Mouse (Mus musculus) intestine, embryonic 15.5 days (tissue): ENCODE measurements around the gene Lmo1. TPM values are rescaled to one million over a fixed set of nuclear protein-coding genes. Genes with fewer than 3 reads are reported as not detected.

ENCODE experiments used
- ATAC-seq: fragments of 200-750 bp; cut with Nextera tagmentation; 2 replicates; pipeline ENCODE4 v1.8.0; 2017; ENCODE audit warnings: moderate TSS enrichment, moderate library complexity
- H3K27ac ChIP-seq: fragments of 300-500 bp; sonication (generic); 2 replicates; pipeline ENCODE4 v1.5.1; 2015; ENCODE audit warnings: mild to moderate bottlenecking, inconsistent platforms
- H3K27me3 ChIP-seq: fragments of 300-500 bp; sonication (generic); replicated peaks from 2 replicates; pipeline ENCODE4 v1.6.1; 2015; ENCODE audit warnings: inconsistent platforms
- H3K36me3 ChIP-seq: fragments of 300-500 bp; sonication (generic); 2 replicates; pipeline ENCODE4 v1.6.1; 2015; ENCODE audit warnings: inconsistent platforms
- H3K4me1 ChIP-seq: fragments of 300-500 bp; sonication (generic); replicated peaks from 2 replicates; pipeline ENCODE4 v1.6.1; 2015; ENCODE audit warnings: inconsistent platforms
- H3K4me2 ChIP-seq: fragments of 300-500 bp; sonication (generic); replicated peaks from 2 replicates; pipeline ENCODE4 v1.6.1; 2015; ENCODE audit warnings: mild to moderate bottlenecking, inconsistent platforms
- H3K4me3 ChIP-seq: fragments of 300-500 bp; sonication (generic); replicated peaks from 2 replicates; pipeline ENCODE4 v1.5.1; 2015; ENCODE audit warnings: inconsistent platforms
- H3K9ac ChIP-seq: fragments of 300-500 bp; sonication (generic); 2 replicates; pipeline ENCODE4 v1.6.1; 2015; ENCODE audit warnings: inconsistent platforms
- H3K9me3 ChIP-seq: fragments of 300-500 bp; sonication (generic); 2 replicates; pipeline ENCODE4 v1.6.1; 2016; ENCODE audit warnings: inconsistent platforms
- WGBS: fragments of 180-500 bp; shearing (Covaris S2); methylation state at CpG from one replicate; pipeline ENCODE4 v1.1.7; 2015; 5-methylcytosine and 5-hydroxymethylcytosine counted together
- polyA plus RNA-seq: library from polyadenylated mRNA; unstranded; fragments of >200 nt; fragmentation: Nextera tagmentation; extraction: Ambion mirVana; gene quantifications from 2 replicates; pipeline ENCODE4 v1.2.1, GENCODE M21; 2015

Lmo1 gene
- polyA plus RNA-seq, 1 experiment from 2014 or later: 3.5 TPM

DNA sequence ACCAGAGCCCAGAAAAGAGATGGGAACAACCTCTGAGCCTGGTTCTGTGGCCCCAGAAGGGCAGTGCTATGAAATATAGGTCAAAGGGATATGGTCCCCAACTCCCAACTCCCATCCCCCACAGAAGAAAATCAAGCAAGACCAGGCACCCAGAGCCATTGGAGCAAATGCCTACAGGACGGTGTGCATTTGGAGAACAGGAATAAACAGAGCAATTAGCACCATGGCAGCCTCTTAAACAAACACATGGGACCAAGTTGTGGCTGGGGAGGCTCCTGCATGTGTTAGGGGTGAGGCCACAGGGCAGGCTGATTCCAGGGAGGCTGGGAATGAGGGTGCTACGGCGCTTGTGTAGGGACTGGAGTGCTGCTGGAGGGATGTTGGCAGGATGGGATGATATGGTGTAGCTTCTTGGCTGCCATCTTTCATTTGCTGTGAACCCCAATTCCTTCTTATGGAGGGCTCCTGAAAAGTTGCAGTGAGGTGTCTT, 22.2 kb upstream of the Lmo1 start:
- Histone ChIP-seq H3K4me1 (0 out of 2 replicates have a peak, but pooled peaks cover 9% of the 10 kb centered on the region), H3K9ac (no peak overlapping the region), H3K27me3 (no peaks in the 10 kb centered on the region), H3K9me3 (no peaks in the 10 kb centered on the region), H3K27ac (no peak overlapping the region), H3K4me3 (no peak overlapping the region), H3K4me2 (no peak overlapping the region), H3K36me3 (no peaks in the 10 kb centered on the region)
- ATAC-seq: peak; percentile 1; the same call in 1 of the 2 replicates
- WGBS: 46% methylated on average over 3 of the region's 3 CpGs

GRCm38 (mm10) chr7:109196399-109197082, 21.5 kb upstream of the Lmo1 start:
- WGBS: 39% methylated on average over 11 of the region's 11 CpGs
- no peaks in the 10 kb centered on the region for H3K9me3 ChIP-seq
- H3K27me3 ChIP-seq: no peaks in the 10 kb centered on the region
- ATAC-seq: peak; percentile 22
- H3K4me2 ChIP-seq: no peak overlapping the region
- H3K27ac ChIP-seq: no peak overlapping the region
- H3K36me3 ChIP-seq: no peaks in the 10 kb centered on the region
- peaks cover 15% of the 10 kb centered on the region; the same call in 1 of the 2 replicates for H3K4me1 ChIP-seq
- H3K4me3 ChIP-seq: no peak overlapping the region
- H3K9ac ChIP-seq: no peak overlapping the region

GRCm38 (mm10) chr7:109195982-109196381, 21.0 kb upstream of the Lmo1 start:
- no peak overlapping the region for H3K9ac ChIP-seq
- ATAC-seq: no peak
- H3K27ac ChIP-seq: no peak overlapping the region
- no peaks in the 10 kb centered on the region for H3K36me3 ChIP-seq
- no peaks in the 10 kb centered on the region for H3K9me3 ChIP-seq
- H3K27me3 ChIP-seq: no peaks in the 10 kb centered on the region
- no peak overlapping the region for H3K4me3 ChIP-seq
- 61% methylated on average over 6 of the region's 6 CpGs for WGBS
- H3K4me1 ChIP-seq: peaks cover 17% of the 10 kb centered on the region; the same call in 1 of the 2 replicates
- H3K4me2 ChIP-seq: no peak overlapping the region

- Histone ChIP-seq H3K4me1 (peaks cover 17% of the 10 kb centered on the region; the same call in 1 of the 2 replicates), H3K4me3 (no peak overlapping the region), H3K9me3 (no peaks in the 10 kb centered on the region), H3K9ac (no peak overlapping the region), H3K27ac (no peak overlapping the region), H3K4me2 (no peak overlapping the region), H3K36me3 (no peaks in the 10 kb centered on the region), H3K27me3 (peaks cover 5% of the 10 kb centered on the region; the same call in 1 of the 2 replicates)
- no peak for ATAC-seq
- 83% methylated on average over 1 of the region's 1 CpGs for WGBS
Observed at GRCm38 (mm10) chr7:109194850-109195249, 19.8 kb upstream of the Lmo1 start.

DNA sequence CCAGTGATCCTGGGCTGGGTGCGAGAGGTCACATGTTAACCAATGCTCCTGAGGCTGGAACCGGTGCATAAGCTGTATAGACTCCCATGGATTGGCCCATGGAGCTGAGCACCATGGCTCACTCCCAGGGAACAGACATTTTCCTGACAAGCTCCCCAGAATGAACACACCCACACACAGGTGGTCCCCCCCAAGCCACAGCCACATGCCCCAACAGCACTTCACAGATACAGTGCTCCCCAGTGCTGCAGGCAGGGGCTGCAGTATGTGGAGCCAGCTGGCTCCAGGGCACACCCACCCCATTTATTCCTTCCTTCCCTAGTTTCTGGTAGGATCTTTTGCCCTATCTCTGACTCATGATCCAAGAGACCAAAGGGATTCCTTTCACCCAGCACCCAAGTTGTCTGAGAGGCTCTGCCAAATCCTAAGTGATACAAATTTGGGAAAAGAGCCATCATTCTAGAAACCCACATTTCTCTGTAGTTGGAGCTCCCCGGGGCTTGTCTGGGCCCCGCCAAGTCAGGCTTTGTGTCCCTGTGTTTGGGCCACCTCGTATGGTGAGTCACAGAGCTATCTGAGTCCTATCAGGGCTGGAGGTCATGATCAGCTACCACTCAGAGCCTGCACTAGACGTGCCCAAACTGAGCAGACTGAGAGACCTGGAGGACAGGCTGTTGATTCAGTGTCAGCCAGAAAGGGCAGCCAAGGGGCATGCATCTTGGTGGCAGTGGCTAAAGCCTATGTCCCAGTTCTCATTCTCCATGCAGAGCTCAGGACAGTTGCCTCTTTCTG, 12.4 kb upstream of the Lmo1 start:
- Histone ChIP-seq H3K9me3 (no peaks in the 10 kb centered on the region), H3K27ac (no peak overlapping the region), H3K9ac (no peak overlapping the region), H3K4me3 (no peak overlapping the region), H3K36me3 (no peaks in the 10 kb centered on the region), H3K4me1 (peaks cover 8% of the 10 kb centered on the region; the same call in 1 of the 2 replicates), H3K4me2 (no peak overlapping the region), H3K27me3 (peaks cover 5% of the 10 kb centered on the region; the same call in 1 of the 2 replicates)
- no peak for ATAC-seq
- WGBS: 80% methylated on average over 6 of the region's 6 CpGs

GRCm38 (mm10) chr7:109185975-109186374, 11.0 kb upstream of the Lmo1 start:
- H3K4me1 ChIP-seq: no peaks in the 10 kb centered on the region
- H3K4me2 ChIP-seq: no peak overlapping the region
- ATAC-seq: no peak
- H3K9ac ChIP-seq: no peak overlapping the region
- WGBS: 87% methylated on average over 2 of the region's 2 CpGs
- H3K4me3 ChIP-seq: no peak overlapping the region
- H3K36me3 ChIP-seq: no peaks in the 10 kb centered on the region
- no peaks in the 10 kb centered on the region for H3K9me3 ChIP-seq
- no peak overlapping the region for H3K27ac ChIP-seq
- H3K27me3 ChIP-seq: peaks cover 5% of the 10 kb centered on the region; the same call in 1 of the 2 replicates

DNA sequence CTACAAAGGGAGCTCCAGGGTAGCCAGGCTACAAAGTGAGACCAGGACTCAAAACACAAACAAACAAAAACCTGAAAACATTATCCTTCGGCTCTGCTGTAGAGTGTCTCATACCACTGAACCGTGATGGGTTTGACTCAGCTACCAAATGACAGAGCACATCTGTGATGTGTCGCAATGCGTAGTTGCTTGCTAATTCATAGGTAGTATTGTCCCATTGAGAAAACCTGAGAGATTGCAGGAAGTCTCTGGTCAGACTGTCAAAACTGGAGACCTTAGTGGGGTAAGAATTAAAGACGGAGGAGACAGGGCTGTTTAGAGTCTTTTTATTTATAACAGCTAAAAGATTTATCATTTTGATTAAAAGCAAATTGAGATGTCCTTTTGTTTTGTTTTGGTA, 10.6 kb upstream of the Lmo1 start:
- 65% methylated on average over 5 of the region's 5 CpGs for WGBS
- peaks cover under 1% of the 10 kb centered on the region; the same call in 1 of the 2 replicates for H3K27me3 ChIP-seq
- ATAC-seq: no peak
- H3K9ac ChIP-seq: no peak overlapping the region
- no peak overlapping the region for H3K4me2 ChIP-seq
- H3K4me3 ChIP-seq: no peak overlapping the region
- H3K9me3 ChIP-seq: no peaks in the 10 kb centered on the region
- H3K36me3 ChIP-seq: no peaks in the 10 kb centered on the region
- H3K4me1 ChIP-seq: no peaks in the 10 kb centered on the region
- no peak overlapping the region for H3K27ac ChIP-seq

DNA sequence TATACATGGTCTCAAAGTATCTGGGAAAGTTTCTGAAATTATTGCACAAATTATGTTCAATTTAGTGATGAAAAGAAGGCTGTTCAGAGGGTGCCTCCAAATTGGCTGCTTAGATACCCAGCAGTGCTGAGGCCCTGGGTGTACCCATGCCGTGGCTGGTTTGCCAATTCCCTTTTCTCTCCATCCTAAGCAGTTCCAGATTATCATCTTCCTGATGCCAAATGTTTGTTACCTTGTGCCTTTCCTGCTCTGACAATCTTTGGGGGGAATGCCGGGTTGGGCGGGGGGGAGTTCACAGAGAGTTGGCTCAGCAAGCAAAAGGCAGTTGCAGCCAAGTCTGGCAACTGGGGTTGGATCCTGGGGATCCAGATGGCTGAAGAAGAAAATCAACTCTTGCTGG, 1.7 kb upstream of the Lmo1 start:
- ATAC-seq: no peak
- Histone ChIP-seq H3K27ac (no peak overlapping the region), H3K4me1 (0 out of 2 replicates have a peak, but pooled peaks cover 13% of the 10 kb centered on the region), H3K36me3 (no peaks in the 10 kb centered on the region), H3K9me3 (no peaks in the 10 kb centered on the region), H3K9ac (no peak overlapping the region), H3K27me3 (peaks cover 32% of the 10 kb centered on the region), H3K4me3 (no peak overlapping the region), H3K4me2 (no peak overlapping the region)
- 68% methylated on average over 3 of the region's 3 CpGs for WGBS

- ATAC-seq: peak; percentile 14; the same call in 1 of the 2 replicates
- H3K4me3 ChIP-seq: peak overlapping the region; percentile 60
Observed at GRCm38 (mm10) chr7:109175670-109176625, 941 bp upstream of the Lmo1 start.

GRCm38 (mm10) chr7:109174337-109174948, 564 bp downstream of the Lmo1 start:
- Histone ChIP-seq H3K27me3 (peaks cover 44% of the 10 kb centered on the region), H3K36me3 (no peaks in the 10 kb centered on the region), H3K4me1 (peaks cover 24% of the 10 kb centered on the region), H3K4me3 (peak overlapping the region; percentile 60), H3K9ac (peak overlapping the region; percentile 53), H3K9me3 (no peaks in the 10 kb centered on the region), H3K27ac (no peak overlapping the region), H3K4me2 (peak overlapping the region; percentile 99)
- WGBS: 6% methylated on average over 31 of the region's 31 CpGs
- ATAC-seq: peak; percentile 52

More at GRCm38 (mm10) chr7:109175670-109176625, 941 bp upstream of the Lmo1 start:
- Histone ChIP-seq H3K9ac (no peak overlapping the region), H3K36me3 (no peaks in the 10 kb centered on the region), H3K4me1 (0 out of 2 replicates have a peak, but pooled peaks cover 13% of the 10 kb centered on the region), H3K9me3 (no peaks in the 10 kb centered on the region), H3K27ac (no peak overlapping the region), H3K27me3 (peaks cover 32% of the 10 kb centered on the region), H3K4me2 (peak overlapping the region; percentile 99)
- WGBS: 32% methylated on average over 13 of the region's 13 CpGs

DNA sequence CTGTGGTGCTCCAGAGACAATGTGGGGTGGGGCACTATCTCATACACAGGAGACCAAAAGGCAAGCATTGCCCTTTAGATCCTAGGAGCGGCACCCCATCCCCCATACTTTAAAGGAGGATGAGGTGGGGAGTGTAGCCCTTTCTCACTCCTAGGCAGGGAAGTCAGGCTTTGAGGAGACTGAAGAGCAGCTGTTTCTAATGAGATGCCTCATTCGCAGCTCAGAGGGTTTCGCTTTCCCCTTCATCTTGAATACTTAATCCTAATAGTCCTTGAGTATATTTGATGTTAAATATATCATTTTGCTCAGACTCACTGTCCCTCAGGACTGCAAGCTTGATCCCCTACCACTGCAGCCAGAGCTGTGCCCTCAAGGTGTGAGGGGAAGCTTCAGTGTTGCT, 3.1 kb downstream of the Lmo1 start:
- ATAC-seq: no peak
- Histone ChIP-seq H3K4me1 (peaks cover 29% of the 10 kb centered on the region), H3K27ac (no peak overlapping the region), H3K27me3 (peaks cover 53% of the 10 kb centered on the region), H3K36me3 (no peaks in the 10 kb centered on the region), H3K4me3 (no peak overlapping the region), H3K9me3 (no peaks in the 10 kb centered on the region), H3K4me2 (no peak overlapping the region), H3K9ac (no peak overlapping the region)
- WGBS: 62% methylated on average over 3 of the region's 3 CpGs
